ENCODE assay signal across 25 mouse cellular contexts in genomic region chr15:98589640-98590336, GRCm38 (mm10). TPM values are rescaled to one million over a fixed set of nuclear protein-coding genes. Genes with fewer than 3 reads are reported as not detected.
DNase-seq lines count a peak whose midpoint lies in the region; ATAC-seq lines count a peak whose summit lies in the region.
"Had no signal": no experiment of that assay in that cellular context is flagged by ENCODE, and none has a peak within 500 bp of the region (broad histone marks: within the 10 kb centered on the region; RNA-seq: fewer than 3 reads in every experiment).

No protein-coding gene starts in this region.

- peaks cover 51% of the 10 kb centered on the region for H3K36me3 ChIP-seq in liver, embryonic 13.5 days

- H3K27ac ChIP-seq in liver, embryonic 13.5 days: 0 out of 2 replicates have a peak overlapping the region, but pooled peaks have one; percentile 23
- H3K27ac ChIP-seq: kidney, embryonic 15.5 days; limb, embryonic 12.5 days; neural tube, embryonic 15.5 days; stomach, embryonic 15.5 days had no signal

- WGBS in liver, embryonic 13.5 days (ENCODE audit: insufficient replicate concordance): 26% methylated on average over 7 of the region's 7 CpGs

- H3K9ac ChIP-seq in liver, embryonic 13.5 days: no peak overlapping the region
- H3K9ac ChIP-seq: heart, embryonic 12.5 days; kidney, embryonic 15.5 days; limb, embryonic 12.5 days; neural tube, embryonic 15.5 days; stomach, embryonic 15.5 days had no signal

- no peak overlapping the region for H3K4me2 ChIP-seq in liver, embryonic 13.5 days
- H3K4me2 ChIP-seq: heart, embryonic 12.5 days; kidney, embryonic 15.5 days; limb, embryonic 12.5 days; midbrain, embryonic 11.5 days; neural tube, embryonic 15.5 days; stomach, embryonic 15.5 days had no signal

- no peak for ATAC-seq in liver, embryonic 13.5 days (ENCODE audit: low read depth)
- ATAC-seq in erythroblast, adult 5-6 weeks (replicated peaks; ENCODE audit: low FRiP score, poor library complexity, severe bottlenecking): no peak
- ATAC-seq: forebrain, embryonic 16.5 days; hindbrain, embryonic 16.5 days; intestine, postnatal 0 days had no signal

- no peaks in the 10 kb centered on the region for H3K27me3 ChIP-seq in liver, embryonic 13.5 days
- H3K27me3 ChIP-seq: heart, embryonic 12.5 days; kidney, embryonic 15.5 days; limb, embryonic 12.5 days; neural tube, embryonic 15.5 days; stomach, embryonic 15.5 days had no signal

- no peaks in the 10 kb centered on the region for H3K9me3 ChIP-seq in liver, embryonic 13.5 days (replicated peaks)
- H3K9me3 ChIP-seq: heart, embryonic 12.5 days; kidney, embryonic 15.5 days; limb, embryonic 12.5 days; neural tube, embryonic 15.5 days; stomach, embryonic 15.5 days had no signal

- DNase-seq in gastrocnemius, postnatal 25 days: peak; percentile 5
- no peak for DNase-seq in gastrocnemius, adult 8-10 months (ENCODE audit: low spot score in 2 of 2)
- DNase-seq in 416B (ENCODE audit: low read depth): peak; percentile 77
- DNase-seq in liver, embryonic 13.5 days: no peak
- peak; percentile 71 for DNase-seq in thymus, postnatal 0 days (ENCODE audit: low spot score)
- DNase-seq in ovary, postnatal 14 days (ENCODE audit: low spot score): no peak
- DNase-seq in adrenal gland, adult (ENCODE audit: inconsistent age in 2 of 2, low spot score in 1 of 2): no peak
- DNase-seq: adrenal gland, postnatal 10 days; cerebellum, adult 9-10 months; heart, postnatal 4 days; lung, adult 18-20 months; right cerebral cortex, postnatal 25 days had no signal

- H3K4me1 ChIP-seq in liver, embryonic 13.5 days (replicated peaks): peaks cover 63% of the 10 kb centered on the region
- H3K4me1 ChIP-seq: neural tube, embryonic 15.5 days; stomach, embryonic 15.5 days had no signal

- H3K4me3 ChIP-seq in liver, embryonic 13.5 days (replicated peaks): no peak overlapping the region
- H3K4me3 ChIP-seq: heart, embryonic 12.5 days; kidney, embryonic 15.5 days; limb, embryonic 12.5 days; neural tube, embryonic 15.5 days; stomach, embryonic 15.5 days had no signal

RNA-seq across cellular contexts. Expression of gene 4930415O20Rik, which starts 19.0 kb away (rescaled TPM):
- under 1 TPM in 1 of 2 experiments, not detected in 1; 0.74 TPM for total RNA-seq in gastrocnemius, postnatal 25 days (2021)
- under 1 TPM in 1 of 4 experiments, not detected in 3; 0.63 TPM for total RNA-seq in gastrocnemius, adult 8-10 months (2022)
- not detected in 2 replicates for polyA plus RNA-seq in liver, embryonic 13.5 days (2015; fragmentation: Nextera tagmentation; extraction: Ambion mirVana)
- polyA plus RNA-seq in thymus, postnatal 0 days (2015; fragmentation: Nextera tagmentation; extraction: Ambion mirVana): not detected in 2 replicates
- not detected in 2 replicates for total RNA-seq in erythroblast, adult 5-6 weeks (2015; ENCODE audit: low replicate concordance)
- total RNA-seq in erythroblast, adult 5-6 weeks (2017; ENCODE audit: low replicate concordance): not detected in 2 replicates
- total RNA-seq: heart, postnatal 4 days; layer of hippocampus, postnatal 10 days had no signal
- polyA plus RNA-seq: embryonic facial prominence, embryonic 14.5 days; heart, embryonic 12.5 days; intestine, postnatal 0 days; kidney, embryonic 15.5 days; neural tube, embryonic 15.5 days; spleen, adult 2 months; stomach, embryonic 15.5 days had no signal

RNA-seq across cellular contexts. Expression of gene Ccnt1, which starts 19.1 kb away (rescaled TPM):
- total RNA-seq in gastrocnemius, postnatal 25 days (2021): 10 to 100 TPM; 17.3 to 21.1 TPM
- 10 to 100 TPM; 14.3 to 19.4 (median 15.7) TPM for total RNA-seq in gastrocnemius, adult 8-10 months (2022)
- 27.4 and 34.3 TPM in 2 replicates for polyA plus RNA-seq in liver, embryonic 13.5 days (2015; fragmentation: Nextera tagmentation; extraction: Ambion mirVana)
- polyA plus RNA-seq in thymus, postnatal 0 days (2015; fragmentation: Nextera tagmentation; extraction: Ambion mirVana): 51.1 and 55.8 TPM in 2 replicates
- 23.8 and 41.1 TPM in 2 replicates for total RNA-seq in erythroblast, adult 5-6 weeks (2015; ENCODE audit: low replicate concordance)
- 37.2 and 38.3 TPM in 2 replicates for total RNA-seq in erythroblast, adult 5-6 weeks (2017; ENCODE audit: low replicate concordance)

RNA-seq across cellular contexts. Expression of gene Adcy6, which starts 20.1 kb away (rescaled TPM):
- 10 to 100 TPM; 19.0 to 32.3 TPM for total RNA-seq in gastrocnemius, postnatal 25 days (2021)
- 10 to 100 TPM; 13.4 to 21.4 (median 19.1) TPM for total RNA-seq in gastrocnemius, adult 8-10 months (2022)
- 5.2 and 6.2 TPM in 2 replicates for polyA plus RNA-seq in liver, embryonic 13.5 days (2015; fragmentation: Nextera tagmentation; extraction: Ambion mirVana)
- polyA plus RNA-seq in thymus, postnatal 0 days (2015; fragmentation: Nextera tagmentation; extraction: Ambion mirVana): 12.6 and 17.0 TPM in 2 replicates
- total RNA-seq in erythroblast, adult 5-6 weeks (2015; ENCODE audit: low replicate concordance): 4.8 and 26.8 TPM in 2 replicates
- 33.2 and 42.9 TPM in 2 replicates for total RNA-seq in erythroblast, adult 5-6 weeks (2017; ENCODE audit: low replicate concordance)

RNA-seq across cellular contexts. Expression of gene Cacnb3, which starts 40.9 kb away (rescaled TPM):
- 1 to 10 TPM; 3.4 to 4.1 TPM for total RNA-seq in gastrocnemius, postnatal 25 days (2021)
- total RNA-seq in gastrocnemius, adult 8-10 months (2022): 1 to 10 TPM in 2 of 4 experiments, under 1 TPM in 2; 0.78 to 1.1 (median 1.0) TPM
- polyA plus RNA-seq in liver, embryonic 13.5 days (2015; fragmentation: Nextera tagmentation; extraction: Ambion mirVana): 1.4 and 1.5 TPM in 2 replicates
- polyA plus RNA-seq in thymus, postnatal 0 days (2015; fragmentation: Nextera tagmentation; extraction: Ambion mirVana): 8.5 and 9.6 TPM in 2 replicates
- total RNA-seq in erythroblast, adult 5-6 weeks (2015; ENCODE audit: low replicate concordance): not detected in 2 replicates
- total RNA-seq in erythroblast, adult 5-6 weeks (2017; ENCODE audit: low replicate concordance): not detected in 2 replicates

RNA-seq across cellular contexts. Expression of gene Kansl2, which starts 55.7 kb away (rescaled TPM):
- total RNA-seq in gastrocnemius, postnatal 25 days (2021): 10 to 100 TPM; 55.8 to 57.9 TPM
- 10 to 100 TPM; 65.5 to 72.7 (median 69.8) TPM for total RNA-seq in gastrocnemius, adult 8-10 months (2022)
- polyA plus RNA-seq in liver, embryonic 13.5 days (2015; fragmentation: Nextera tagmentation; extraction: Ambion mirVana): 49.7 and 54.6 TPM in 2 replicates
- 98.8 and 108 TPM in 2 replicates for polyA plus RNA-seq in thymus, postnatal 0 days (2015; fragmentation: Nextera tagmentation; extraction: Ambion mirVana)
- 15.9 and 17.1 TPM in 2 replicates for total RNA-seq in erythroblast, adult 5-6 weeks (2015; ENCODE audit: low replicate concordance)
- 4.9 and 11.4 TPM in 2 replicates for total RNA-seq in erythroblast, adult 5-6 weeks (2017; ENCODE audit: low replicate concordance)

Comparison
In these comparisons a context has a peak if more than half of its experiments do, and no peak if none do; other contexts are left out.
1. DNase-seq: peak in gastrocnemius, postnatal 25 days (single experiment), 416B (single experiment) and thymus, postnatal 0 days (single experiment); none in gastrocnemius, adult 8-10 months (0 of 2), liver, embryonic 13.5 days (single experiment), ovary, postnatal 14 days (single experiment) and adrenal gland, adult (0 of 2).